8 mouse cellular contexts compared by ENCODE assay signal in the genomic region with DNA sequence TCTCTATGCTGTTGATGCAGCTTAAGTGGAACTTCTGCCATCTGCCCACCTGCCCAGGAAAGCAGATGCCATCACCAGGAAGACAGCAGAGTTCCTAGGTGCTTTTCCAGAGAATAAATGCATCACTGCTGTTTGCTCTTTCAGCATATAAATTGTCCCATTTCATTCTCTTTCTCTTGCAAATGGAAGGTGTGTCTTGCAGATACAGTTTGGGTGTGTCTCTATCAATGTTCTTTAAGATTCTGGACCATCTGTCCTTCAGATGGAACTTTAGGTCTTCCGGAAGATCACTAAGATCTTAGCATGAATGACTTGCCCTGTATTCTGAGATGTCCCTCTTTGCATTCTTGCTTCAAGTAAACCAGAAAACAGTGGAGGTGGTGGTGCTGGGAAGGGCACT. TPM values are rescaled to one million over a fixed set of nuclear protein-coding genes. Genes with fewer than 3 reads are reported as not detected.
DNase-seq lines count a peak whose midpoint lies in the region; ATAC-seq and TF ChIP-seq lines count a peak whose summit lies in the region.

No protein-coding gene starts in this region.

- no peak for ATAC-seq in lung, postnatal 0 days
- no peak for ATAC-seq in forebrain, embryonic 15.5 days (replicated peaks)
- no peak for ATAC-seq in liver, embryonic 12.5 days
- ATAC-seq in stomach, embryonic 16.5 days (ENCODE audit: insufficient read depth, low FRiP score) = no peak
- no peak for ATAC-seq in granulocyte monocyte progenitor cell, adult 5-6 weeks (replicated peaks; ENCODE audit: poor library complexity, severe bottlenecking)

- H3K4me3 ChIP-seq in lung, postnatal 0 days (ENCODE audit: low read depth, low read length) = 0 out of 2 replicates have a peak overlapping the region, but pooled peaks have one; percentile 81
- no peak overlapping the region for H3K4me3 ChIP-seq in lung, adult 2 months (replicated peaks; ENCODE audit: extremely low read depth, low read depth, low read length)
- peak overlapping the region; percentile 95 for H3K4me3 ChIP-seq in forebrain, embryonic 15.5 days
- no peak overlapping the region for H3K4me3 ChIP-seq in liver, embryonic 12.5 days
- peak overlapping the region; percentile 59 for H3K4me3 ChIP-seq in stomach, embryonic 16.5 days (replicated peaks; ENCODE audit: low read length)

- H3K4me2 ChIP-seq in lung, postnatal 0 days (replicated peaks; ENCODE audit: low read depth, low read length) = no peak overlapping the region; the same call in 1 of the 2 replicates
- peak overlapping the region; percentile 96; the same call in 1 of the 2 replicates for H3K4me2 ChIP-seq in forebrain, embryonic 15.5 days (replicated peaks)
- H3K4me2 ChIP-seq in liver, embryonic 12.5 days = peak overlapping the region; percentile 72
- H3K4me2 ChIP-seq in stomach, embryonic 16.5 days (ENCODE audit: low read depth, low read length) = peak overlapping the region; percentile 77

- no peak for DNase-seq in lung, postnatal 0 days (ENCODE audit: low spot score)
- no peak for DNase-seq in lung, adult 2 months
- no peak for DNase-seq in kidney, adult 18-20 months
- no peak for DNase-seq in right cerebral cortex, postnatal 10 days (ENCODE audit: low spot score in 2 of 2)

- TF ChIP-seq CTCF in lung, postnatal 0 days (IDR thresholded peaks at IDR 0.05) = no peak
- no peak for TF ChIP-seq CTCF in lung, adult 2 months (IDR thresholded peaks at IDR 0.05; ENCODE audit: insufficient read depth, low read length)

- no peak overlapping the region for H3K27ac ChIP-seq in lung, postnatal 0 days (ENCODE audit: low read length)
- H3K27ac ChIP-seq in forebrain, embryonic 15.5 days (replicated peaks) = no peak overlapping the region
- no peak overlapping the region for H3K27ac ChIP-seq in liver, embryonic 12.5 days
- no peak overlapping the region for H3K27ac ChIP-seq in stomach, embryonic 16.5 days (ENCODE audit: low read length)

- TF ChIP-seq POLR2A in lung, adult 2 months (IDR thresholded peaks at IDR 0.05; ENCODE audit: borderline replicate concordance, extremely low read depth, low read depth, low read length) = no peak

- H3K36me3 ChIP-seq in lung, postnatal 0 days (ENCODE audit: insufficient read depth, low read length) = no peaks in the 10 kb centered on the region
- no peaks in the 10 kb centered on the region for H3K36me3 ChIP-seq in forebrain, embryonic 15.5 days
- H3K36me3 ChIP-seq in liver, embryonic 12.5 days = no peaks in the 10 kb centered on the region
- no peaks in the 10 kb centered on the region for H3K36me3 ChIP-seq in stomach, embryonic 16.5 days (ENCODE audit: control insufficient read depth, insufficient read depth, low read length)

- no peaks in the 10 kb centered on the region for H3K27me3 ChIP-seq in lung, postnatal 0 days (replicated peaks; ENCODE audit: insufficient read depth, low read length)
- no peaks in the 10 kb centered on the region for H3K27me3 ChIP-seq in forebrain, embryonic 15.5 days
- H3K27me3 ChIP-seq in liver, embryonic 12.5 days (replicated peaks) = peaks cover 33% of the 10 kb centered on the region
- no peaks in the 10 kb centered on the region for H3K27me3 ChIP-seq in stomach, embryonic 16.5 days (ENCODE audit: control insufficient read depth, insufficient read depth, low read length)

- no peak for TF ChIP-seq EP300 in lung, postnatal 0 days (IDR thresholded peaks at IDR 0.05)

- no peaks in the 10 kb centered on the region for H3K9me3 ChIP-seq in lung, postnatal 0 days (ENCODE audit: low read length)
- no peaks in the 10 kb centered on the region for H3K9me3 ChIP-seq in forebrain, embryonic 15.5 days
- H3K9me3 ChIP-seq in liver, embryonic 12.5 days (replicated peaks) = no peaks in the 10 kb centered on the region
- H3K9me3 ChIP-seq in stomach, embryonic 16.5 days (replicated peaks; ENCODE audit: control insufficient read depth, low read length) = no peaks in the 10 kb centered on the region

- H3K9ac ChIP-seq in lung, postnatal 0 days (replicated peaks; ENCODE audit: low read depth) = no peak overlapping the region
- H3K9ac ChIP-seq in forebrain, embryonic 15.5 days (replicated peaks) = no peak overlapping the region; the same call in 1 of the 2 replicates
- no peak overlapping the region for H3K9ac ChIP-seq in liver, embryonic 12.5 days
- no peak overlapping the region for H3K9ac ChIP-seq in stomach, embryonic 16.5 days (ENCODE audit: low read length)

- no peaks in the 10 kb centered on the region for H3K4me1 ChIP-seq in lung, postnatal 0 days (ENCODE audit: insufficient read depth, low read depth, low read length)
- H3K4me1 ChIP-seq in lung, adult 2 months (ENCODE audit: control insufficient read depth, insufficient read depth, low read length) = no peaks in the 10 kb centered on the region; the same call in 1 of the 2 replicates
- H3K4me1 ChIP-seq in forebrain, embryonic 15.5 days = peaks cover 10% of the 10 kb centered on the region
- no peaks in the 10 kb centered on the region for H3K4me1 ChIP-seq in liver, embryonic 12.5 days
- H3K4me1 ChIP-seq in stomach, embryonic 16.5 days (ENCODE audit: control insufficient read depth, insufficient read depth, low read length) = peaks cover 5% of the 10 kb centered on the region; the same call in 1 of the 2 replicates

- WGBS in lung, postnatal 0 days = 53% methylated on average over 1 of the region's 1 CpGs
- WGBS in lung, adult 2 months = 84% methylated on average over 1 of the region's 1 CpGs
- 40% methylated on average over 1 of the region's 1 CpGs for whole genome bisulfite sequencing in forebrain, embryonic 15.5 days
- WGBS in liver, embryonic 12.5 days (ENCODE audit: insufficient replicate concordance) = 41% methylated on average over 1 of the region's 1 CpGs
- WGBS in stomach, embryonic 16.5 days = 70% methylated on average over 1 of the region's 1 CpGs

RNA-seq across cellular contexts. Expression of gene Vegfc, which starts 1.1 kb away (rescaled TPM):
- polyA plus RNA-seq in lung, postnatal 0 days (2015; fragmentation: Nextera tagmentation; extraction: Ambion mirVana) = 22.8 and 24.4 TPM in 2 replicates
- polyA plus RNA-seq in lung, adult 2 months (2012; rRNA removed) = 5.9 and 8.4 TPM in 2 replicates
- polyA plus RNA-seq in forebrain, embryonic 15.5 days (2015; fragmentation: Nextera tagmentation; extraction: Ambion mirVana) = 3.4 and 4.0 TPM in 2 replicates
- 5.3 and 5.4 TPM in 2 replicates for polyA plus RNA-seq in liver, embryonic 12.5 days (2016; fragmentation: Nextera tagmentation; extraction: Ambion mirVana)
- polyA plus RNA-seq in stomach, embryonic 16.5 days (2015; fragmentation: Nextera tagmentation; extraction: Ambion mirVana) = 3.6 and 4.9 TPM in 2 replicates
- total RNA-seq in granulocyte monocyte progenitor cell, adult 5-6 weeks (2014; fragmentation: Nextera tagmentation) = not detected in 2 replicates
- total RNA-seq in granulocyte monocyte progenitor cell, adult 5-6 weeks (2017) = 0.52 TPM in 1 of 2 replicates, not detected in the other

Comparison
In these comparisons a context has a peak if more than half of its experiments do, and no peak if none do; other contexts are left out.
1. H3K4me3 ChIP-seq: peak in lung, postnatal 0 days (single experiment), forebrain, embryonic 15.5 days (single experiment) and stomach, embryonic 16.5 days (single experiment); none in lung, adult 2 months (single experiment) and liver, embryonic 12.5 days (single experiment).